Mouse (Mus musculus): ENCODE measurements around the gene Car7. TPM values are rescaled to one million over a fixed set of nuclear protein-coding genes. Genes with fewer than 3 reads are reported as not detected.
"Not testable (repeated sequence)": the region's sequence is repeated elsewhere in the genome, so short reads cannot be mapped to it uniquely, and the experiment has no call there.

Car7 gene
- polyA plus RNA-seq, 1 experiment, result 4.7 TPM

- DNase-seq (ENCODE audit: low spot score), result no peak
Measured at GRCm38 (mm10) chr8:104569559-104569958, 35.1 kb downstream of the Car7 start.

- DNase-seq (ENCODE audit: low spot score), result peak; percentile 61
Measured at GRCm38 (mm10) chr8:104570436-104571343, 36.2 kb downstream of the Car7 start.

DNA sequence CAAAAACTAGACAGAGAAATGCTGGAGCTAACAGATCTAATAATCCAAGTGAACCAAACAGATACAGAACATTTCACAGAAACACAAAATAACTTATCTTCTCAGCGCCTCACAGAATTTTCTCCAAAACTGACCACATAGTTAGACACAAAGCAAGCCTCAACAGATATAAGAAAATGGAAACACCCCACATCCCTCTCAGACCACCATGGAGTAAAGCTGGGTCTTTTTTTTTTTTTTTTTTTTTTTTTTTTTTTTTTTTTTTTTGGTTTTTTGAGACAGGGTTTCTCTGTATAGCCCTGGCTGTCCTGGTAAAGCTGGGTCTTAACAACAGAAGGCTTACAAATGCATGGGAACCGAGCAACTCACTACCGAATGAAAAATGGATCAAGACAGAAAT is 42.3 kb downstream of the Car7 start:
- DNase-seq (ENCODE audit: low spot score), result no peak

DNA sequence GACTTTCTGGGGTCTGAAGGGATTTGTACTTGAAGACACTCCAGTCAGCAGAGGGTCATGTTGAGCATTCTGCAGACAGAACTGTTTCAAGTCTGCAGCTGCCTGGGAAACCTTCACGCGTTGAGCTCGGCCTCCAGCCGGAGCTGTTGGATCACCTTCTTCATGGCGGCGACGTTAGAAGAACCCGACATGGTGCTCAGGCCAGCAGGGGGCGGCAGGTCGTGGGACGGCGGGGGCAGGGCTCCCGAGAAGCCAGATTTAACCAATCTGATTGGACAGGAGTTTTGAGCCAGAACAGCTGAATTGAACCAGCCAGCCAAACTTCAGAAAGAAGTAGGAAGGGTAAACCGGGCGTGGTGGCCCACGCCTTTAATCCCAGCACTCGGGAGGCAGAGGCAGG is 43.1 kb downstream of the Car7 start:
- DNase-seq (ENCODE audit: low spot score), result not testable (repeated sequence)

DNA sequence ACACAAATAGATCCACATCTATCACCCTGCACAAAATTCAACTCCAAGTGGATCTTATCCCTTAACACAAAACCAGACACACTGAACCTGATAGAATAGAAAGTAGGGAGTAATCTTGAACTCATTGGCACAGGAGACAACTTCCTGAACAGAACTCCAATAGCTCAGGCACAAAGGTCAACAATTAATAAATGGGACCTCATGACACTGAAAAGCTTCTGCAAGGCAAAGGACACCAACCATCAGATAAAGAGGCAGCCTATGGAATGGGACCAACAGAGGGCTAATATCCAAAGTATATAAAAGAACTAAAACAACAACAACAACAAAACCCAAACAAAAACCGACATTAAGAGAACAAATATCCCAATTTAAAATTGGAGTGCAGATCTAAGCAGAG is 50.0 kb downstream of the Car7 start:
- DNase-seq (ENCODE audit: low spot score), result no peak

DNA sequence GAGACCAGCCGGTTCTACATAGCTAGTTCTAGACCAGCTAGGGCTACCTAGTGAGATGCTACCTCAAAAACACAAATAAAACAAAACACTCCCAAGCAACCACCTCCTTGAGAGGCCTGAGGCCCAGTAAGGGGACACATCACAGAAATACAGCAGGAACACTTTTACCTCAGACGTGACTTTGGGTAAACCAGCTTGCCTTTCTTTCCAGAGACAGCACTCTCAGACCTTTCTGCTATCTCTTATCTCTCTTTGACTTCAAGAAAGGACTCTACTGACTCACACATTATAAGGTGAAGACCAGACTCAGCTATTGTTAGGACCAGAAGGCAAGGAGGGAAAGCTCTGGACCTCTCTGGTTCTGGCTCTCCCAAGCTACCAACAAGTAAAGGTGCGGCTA is 55.8 kb downstream of the Car7 start:
- no peak for DNase-seq (ENCODE audit: low spot score)

GRCm38 (mm10) chr8:104591133-104591834 is 56.8 kb downstream of the Car7 start, which contains the start of gene Pdp2:
TSS of gene Pdp2 (plus strand) at chr8:104591451.
- DNase-seq (ENCODE audit: low spot score), result peak; percentile 84

DNA sequence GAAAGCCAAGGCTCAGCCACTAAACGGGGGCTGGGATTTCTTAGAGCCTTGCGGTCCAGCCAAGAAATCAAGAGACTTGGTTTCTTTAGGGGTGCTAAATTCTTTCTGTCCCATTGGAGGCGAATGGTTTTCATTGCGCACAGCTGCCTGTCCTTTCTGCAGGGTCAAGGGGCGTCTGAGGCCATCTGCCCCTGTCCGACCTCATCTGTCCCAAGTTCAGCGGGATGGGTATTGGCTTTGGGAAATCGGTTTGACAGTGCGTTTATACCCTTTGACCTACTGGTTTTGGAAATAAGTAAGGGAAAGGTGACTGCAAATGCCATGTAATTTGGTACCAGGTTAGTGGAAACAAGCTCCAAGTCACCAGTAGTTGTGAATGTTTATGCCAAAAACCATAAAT is 57.4 kb downstream of the Car7 start:
- DNase-seq (ENCODE audit: low spot score), result no peak

DNA sequence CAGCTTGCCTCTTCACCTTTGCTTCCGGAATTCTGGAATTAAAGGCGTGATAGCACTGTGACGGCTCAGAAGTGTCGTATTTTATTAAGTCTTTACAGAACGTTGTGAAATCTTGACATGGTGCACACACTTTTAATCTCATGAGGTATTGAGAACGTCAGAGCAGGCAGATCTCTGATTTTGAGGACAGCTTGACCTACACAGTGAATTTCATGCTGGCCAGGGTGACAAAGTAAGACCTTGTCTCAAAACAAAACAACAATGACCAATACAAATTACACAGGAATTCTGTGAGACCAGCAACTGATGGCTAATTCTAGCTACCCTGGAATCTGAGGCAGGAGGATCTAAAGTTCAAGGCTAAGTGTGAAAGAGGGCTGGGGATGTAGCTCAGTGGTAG is 58.1 kb downstream of the Car7 start:
- DNase-seq (ENCODE audit: low spot score), result no peak

GRCm38 (mm10) chr8:104593536-104594325 is 59.2 kb downstream of the Car7 start:
- no peak for DNase-seq (ENCODE audit: low spot score)

GRCm38 (mm10) chr8:104594611-104595362 is 60.3 kb downstream of the Car7 start:
- DNase-seq (ENCODE audit: low spot score), result no peak

DNA sequence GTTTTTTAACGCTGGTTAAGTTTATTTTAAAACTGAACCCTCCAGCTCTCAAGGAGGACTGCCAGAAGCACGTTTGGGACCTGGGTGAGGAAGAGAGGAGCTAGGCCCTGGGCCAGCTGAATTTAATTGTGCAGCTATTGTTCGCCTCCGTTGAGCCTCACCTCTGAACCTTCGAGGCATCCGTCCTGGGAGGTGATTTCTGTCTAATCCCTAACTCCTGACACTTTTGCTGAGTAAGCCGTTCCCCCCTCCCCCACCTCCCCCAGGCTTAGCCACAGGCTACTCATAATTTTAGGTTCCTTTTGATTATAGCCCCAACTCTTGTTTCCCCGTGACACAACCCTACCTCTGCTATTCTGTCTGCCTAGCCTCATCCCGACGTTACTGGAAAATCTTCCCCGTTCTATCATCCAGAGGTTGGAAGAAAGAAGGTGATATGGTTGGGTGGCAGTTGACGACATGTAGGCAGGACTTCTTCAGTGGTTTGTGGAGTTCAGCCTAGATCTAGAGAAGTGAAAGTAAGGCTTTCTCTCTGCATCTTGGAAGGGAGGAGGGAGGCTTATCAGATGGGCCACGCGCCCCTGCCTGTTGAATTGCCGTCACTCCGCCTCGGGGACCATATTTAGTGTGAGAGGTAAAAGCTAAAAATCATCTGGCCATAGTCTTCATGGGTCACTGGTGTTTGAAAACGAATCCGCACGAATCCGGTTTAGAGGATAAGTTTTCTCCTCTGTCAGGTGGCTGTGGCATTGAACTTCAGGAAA is 61.5 kb downstream of the Car7 start:
- DNase-seq (ENCODE audit: low spot score), result no peak

GRCm38 (mm10) chr8:104597656-104598055 is 63.2 kb downstream of the Car7 start:
- DNase-seq (ENCODE audit: low spot score), result no peak

- no peak for DNase-seq (ENCODE audit: low spot score)
Measured at GRCm38 (mm10) chr8:104598496-104598895, 64.0 kb downstream of the Car7 start.

Other genes starting within 250 kb of the Car7 start
- not detected in 2 replicates for gene Cmtm2a, start 241.5 kb upstream of the Car7 start, polyA plus RNA-seq (2012; rRNA removed)
- gene Gm45711, start 224.6 kb upstream of the Car7 start, polyA plus RNA-seq (2012; rRNA removed), result not detected in 2 replicates
- not detected in 2 replicates for gene Cmtm1, start 224.5 kb upstream of the Car7 start, polyA plus RNA-seq (2012; rRNA removed)
- gene Gm11020, start 213.1 kb upstream of the Car7 start, polyA plus RNA-seq (2012; rRNA removed), result not detected in 2 replicates
- gene Cmtm2b, start 212.5 kb upstream of the Car7 start, polyA plus RNA-seq (2012; rRNA removed), result not detected in 2 replicates
- gene Cmtm3, start 195.3 kb upstream of the Car7 start, polyA plus RNA-seq (2012; rRNA removed), result 72.8 and 74.9 TPM in 2 replicates
- gene Cmtm4, start 138.9 kb upstream of the Car7 start, polyA plus RNA-seq (2012; rRNA removed), result 31.4 and 32.1 TPM in 2 replicates
- gene Dync1li2, start 91.6 kb upstream of the Car7 start, polyA plus RNA-seq (2012; rRNA removed), result 79.6 and 85.8 TPM in 2 replicates
- gene Terb1, start 24.8 kb upstream of the Car7 start, polyA plus RNA-seq (2012; rRNA removed), result 0.47 and 0.54 TPM in 2 replicates
- gene Nae1, start 52 bp upstream of the Car7 start, polyA plus RNA-seq (2012; rRNA removed), result 56.2 and 71.4 TPM in 2 replicates
- gene Pdp2, start 56.8 kb downstream of the Car7 start, polyA plus RNA-seq (2012; rRNA removed), result 6.1 and 7.2 TPM in 2 replicates
- not detected in 2 replicates for gene Cdh16, start 89.7 kb downstream of the Car7 start, polyA plus RNA-seq (2012; rRNA removed)
- 10.3 and 13.4 TPM in 2 replicates for gene Rrad, start 96.6 kb downstream of the Car7 start, polyA plus RNA-seq (2012; rRNA removed)
- 53.2 and 69.5 TPM in 2 replicates for gene Ciao2b, start 107.3 kb downstream of the Car7 start, polyA plus RNA-seq (2012; rRNA removed)
- gene Ces2a, start 199.3 kb downstream of the Car7 start, polyA plus RNA-seq (2012; rRNA removed), result 0.09 and 0.11 TPM in 2 replicates